Mouse (Mus musculus): Measurements from ENCODE around the gene Car10. TPM values are rescaled to one million over a fixed set of nuclear protein-coding genes. Genes with fewer than 3 reads are reported as not detected.

Gene Car10
- polyA plus RNA-seq, 1 experiment from 2014 or later, result 0.12 TPM

DNA sequence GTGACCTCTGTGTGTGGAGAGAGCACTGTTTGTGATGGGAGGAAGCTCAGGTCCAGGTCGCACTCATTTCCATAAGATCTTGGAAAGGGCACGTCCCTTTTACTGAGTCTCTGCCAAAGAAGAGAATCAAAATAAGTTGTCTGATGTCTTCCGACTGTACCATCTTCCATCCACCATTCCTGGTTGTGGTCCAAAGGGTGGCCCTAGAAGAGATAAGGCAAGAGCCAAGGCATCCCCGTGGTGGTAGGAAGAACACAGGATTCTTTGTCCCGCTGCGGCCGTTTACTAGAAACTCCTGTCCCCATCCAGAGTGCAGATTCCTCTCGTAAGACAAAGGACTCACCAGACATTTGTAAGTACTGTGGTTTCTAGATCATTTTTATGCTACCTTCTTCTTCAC, 346.9 kb downstream of the Car10 start:
- ATAC-seq (ENCODE audit: low FRiP score, low TSS enrichment), result no peak
- Histone ChIP-seq H3K4me2 (replicated peaks; ENCODE audit: low read depth, low read length) (no peak overlapping the region), H3K9me3 (ENCODE audit: control insufficient read depth, low read length) (no peaks in the 10 kb centered on the region), H3K9ac (ENCODE audit: low read depth, low read length) (no peak overlapping the region), H3K27ac (ENCODE audit: low read depth, low read length) (no peak overlapping the region), H3K36me3 (ENCODE audit: control insufficient read depth, insufficient read depth, low read length) (no peaks in the 10 kb centered on the region), H3K4me1 (ENCODE audit: control insufficient read depth, insufficient read depth, low read length) (no peaks in the 10 kb centered on the region), H3K27me3 (ENCODE audit: control insufficient read depth, insufficient read depth, low read length) (no peaks in the 10 kb centered on the region), H3K4me3 (ENCODE audit: low read length) (no peak overlapping the region)
- WGBS, result 87% methylated on average over 8 of the region's 8 CpGs

- WGBS, result 74% methylated on average over 3 of the region's 3 CpGs
Measured at GRCm38 (mm10) chr11:93447566-93447965, 349.7 kb downstream of the Car10 start.

GRCm38 (mm10) chr11:93448290-93449256, 350.7 kb downstream of the Car10 start:
- H3K36me3 ChIP-seq (ENCODE audit: control insufficient read depth, insufficient read depth, low read length), result no peaks in the 10 kb centered on the region
- H3K4me2 ChIP-seq (replicated peaks; ENCODE audit: low read depth, low read length), result no peak overlapping the region
- H3K9me3 ChIP-seq (ENCODE audit: control insufficient read depth, low read length), result no peaks in the 10 kb centered on the region
- no peaks in the 10 kb centered on the region for H3K27me3 ChIP-seq (ENCODE audit: control insufficient read depth, insufficient read depth, low read length)
- peaks cover 3% of the 10 kb centered on the region; the same call in 1 of the 2 replicates for H3K4me1 ChIP-seq (ENCODE audit: control insufficient read depth, insufficient read depth, low read length)
- no peak overlapping the region for H3K4me3 ChIP-seq (ENCODE audit: low read length)
- H3K27ac ChIP-seq (ENCODE audit: low read depth, low read length), result no peak overlapping the region
- ATAC-seq (ENCODE audit: low FRiP score, low TSS enrichment), result no peak
- H3K9ac ChIP-seq (ENCODE audit: low read depth, low read length), result no peak overlapping the region
- 88% methylated on average over 12 of the region's 12 CpGs for WGBS

More at GRCm38 (mm10) chr11:93447566-93447965, 349.7 kb downstream of the Car10 start:
- Histone ChIP-seq H3K9ac (ENCODE audit: low read depth, low read length) (no peak overlapping the region), H3K4me3 (ENCODE audit: low read length) (no peak overlapping the region), H3K27me3 (ENCODE audit: control insufficient read depth, insufficient read depth, low read length) (no peaks in the 10 kb centered on the region), H3K9me3 (ENCODE audit: control insufficient read depth, low read length) (no peaks in the 10 kb centered on the region), H3K27ac (ENCODE audit: low read depth, low read length) (no peak overlapping the region), H3K36me3 (ENCODE audit: control insufficient read depth, insufficient read depth, low read length) (no peaks in the 10 kb centered on the region), H3K4me2 (replicated peaks; ENCODE audit: low read depth, low read length) (no peak overlapping the region), H3K4me1 (ENCODE audit: control insufficient read depth, insufficient read depth, low read length) (peaks cover 3% of the 10 kb centered on the region; the same call in 1 of the 2 replicates)
- ATAC-seq (ENCODE audit: low FRiP score, low TSS enrichment), result no peak

DNA sequence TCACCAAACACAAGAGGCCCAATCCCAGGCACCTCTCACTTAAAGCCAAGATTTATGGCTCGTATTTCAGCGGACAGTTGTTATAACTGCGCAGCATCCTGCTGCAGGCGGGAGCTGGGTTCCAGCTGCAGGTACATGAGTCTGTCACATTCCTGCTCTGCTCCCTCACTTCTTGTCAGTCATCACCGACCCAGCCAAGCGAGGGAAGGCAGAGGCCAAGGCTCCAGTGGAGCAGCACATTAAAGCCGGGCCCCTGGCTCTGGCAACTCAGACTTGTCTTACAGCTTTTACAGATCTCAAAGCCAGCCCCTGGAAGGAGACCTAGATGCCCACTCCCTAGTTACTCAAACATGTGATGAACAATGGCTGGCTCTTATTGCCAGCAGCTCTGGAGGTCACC, 352.7 kb downstream of the Car10 start:
- Histone ChIP-seq H3K9me3 (ENCODE audit: control insufficient read depth, low read length) (no peaks in the 10 kb centered on the region), H3K4me1 (ENCODE audit: control insufficient read depth, insufficient read depth, low read length) (peaks cover 3% of the 10 kb centered on the region; the same call in 1 of the 2 replicates), H3K27me3 (ENCODE audit: control insufficient read depth, insufficient read depth, low read length) (no peaks in the 10 kb centered on the region), H3K9ac (ENCODE audit: low read depth, low read length) (no peak overlapping the region), H3K4me3 (ENCODE audit: low read length) (no peak overlapping the region), H3K4me2 (replicated peaks; ENCODE audit: low read depth, low read length) (no peak overlapping the region), H3K36me3 (ENCODE audit: control insufficient read depth, insufficient read depth, low read length) (no peaks in the 10 kb centered on the region), H3K27ac (ENCODE audit: low read depth, low read length) (no peak overlapping the region)
- WGBS, result 37% methylated on average over 7 of the region's 7 CpGs
- ATAC-seq (ENCODE audit: low FRiP score, low TSS enrichment), result peak; percentile 85

DNA sequence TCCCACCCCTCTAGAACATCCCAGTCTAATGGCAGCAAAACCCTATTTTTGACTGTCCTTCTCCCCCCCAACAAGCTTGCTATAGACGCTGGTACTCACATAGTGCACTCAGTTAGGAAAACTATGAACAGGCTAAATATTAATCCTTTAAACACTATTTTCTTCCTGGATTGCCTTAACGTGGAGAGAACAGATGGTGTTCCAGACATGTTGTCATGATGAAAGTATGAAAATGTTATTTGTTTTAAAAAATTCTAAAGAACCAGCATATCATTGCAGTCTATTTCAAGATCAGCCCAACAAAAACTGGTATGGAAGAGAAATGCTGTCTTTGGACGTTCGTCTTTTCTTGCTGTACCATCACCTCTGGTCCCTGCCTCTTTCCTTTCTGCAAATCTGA, 368.4 kb downstream of the Car10 start:
- 90% methylated on average over 4 of the region's 4 CpGs for WGBS
- Histone ChIP-seq H3K9ac (ENCODE audit: low read depth, low read length) (no peak overlapping the region), H3K27ac (ENCODE audit: low read depth, low read length) (no peak overlapping the region), H3K4me2 (replicated peaks; ENCODE audit: low read depth, low read length) (no peak overlapping the region), H3K36me3 (ENCODE audit: control insufficient read depth, insufficient read depth, low read length) (no peaks in the 10 kb centered on the region), H3K4me1 (ENCODE audit: control insufficient read depth, insufficient read depth, low read length) (no peaks in the 10 kb centered on the region), H3K9me3 (ENCODE audit: control insufficient read depth, low read length) (no peaks in the 10 kb centered on the region), H3K27me3 (ENCODE audit: control insufficient read depth, insufficient read depth, low read length) (no peaks in the 10 kb centered on the region), H3K4me3 (ENCODE audit: low read length) (no peak overlapping the region)
- ATAC-seq (ENCODE audit: low FRiP score, low TSS enrichment), result no peak

DNA sequence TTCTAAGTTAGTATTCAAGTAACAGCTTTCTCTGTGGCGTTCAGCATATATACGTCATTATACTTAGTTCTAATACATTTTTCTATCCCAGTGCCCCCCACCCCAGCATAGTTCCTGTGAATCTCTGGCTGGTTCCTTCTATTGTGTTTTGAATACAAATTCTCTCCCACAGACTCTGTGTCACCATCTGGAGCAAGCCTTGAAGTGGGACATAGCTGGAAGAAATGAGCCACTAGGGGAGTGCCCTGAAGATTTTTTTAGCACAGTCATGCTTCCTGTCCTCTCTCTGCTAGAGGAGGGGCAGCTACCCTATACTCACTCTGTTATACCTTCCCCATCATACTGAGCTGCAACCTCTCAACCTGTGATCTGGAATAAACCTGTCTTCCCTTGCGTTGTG, 369.9 kb downstream of the Car10 start:
- H3K9ac ChIP-seq (ENCODE audit: low read depth, low read length), result no peak overlapping the region
- no peak overlapping the region for H3K4me2 ChIP-seq (replicated peaks; ENCODE audit: low read depth, low read length)
- no peaks in the 10 kb centered on the region for H3K9me3 ChIP-seq (ENCODE audit: control insufficient read depth, low read length)
- ATAC-seq (ENCODE audit: low FRiP score, low TSS enrichment), result no peak
- 76% methylated on average over 3 of the region's 3 CpGs for WGBS
- no peaks in the 10 kb centered on the region for H3K36me3 ChIP-seq (ENCODE audit: control insufficient read depth, insufficient read depth, low read length)
- H3K27ac ChIP-seq (ENCODE audit: low read depth, low read length), result no peak overlapping the region
- H3K4me1 ChIP-seq (ENCODE audit: control insufficient read depth, insufficient read depth, low read length), result no peaks in the 10 kb centered on the region
- no peaks in the 10 kb centered on the region for H3K27me3 ChIP-seq (ENCODE audit: control insufficient read depth, insufficient read depth, low read length)
- H3K4me3 ChIP-seq (ENCODE audit: low read length), result no peak overlapping the region

DNA sequence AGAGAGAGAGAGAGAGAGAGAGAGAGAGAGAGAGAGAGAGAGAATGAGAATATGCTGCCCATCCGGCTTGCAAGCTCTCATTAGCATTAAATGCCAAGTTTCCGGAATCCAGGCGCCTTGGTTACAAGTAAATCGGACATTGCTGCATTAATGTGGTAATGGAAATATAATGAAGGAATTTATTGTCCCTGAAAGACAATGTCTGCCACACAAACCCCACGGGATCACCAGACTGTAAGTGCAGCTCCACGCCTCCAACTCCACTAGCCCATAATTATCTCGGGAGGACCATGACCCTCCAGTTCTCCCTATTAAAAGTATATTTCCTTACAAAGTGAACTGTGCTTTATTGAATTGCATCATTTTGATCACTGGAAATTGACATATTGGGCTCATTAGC, 372.9 kb downstream of the Car10 start:
- ATAC-seq (ENCODE audit: low FRiP score, low TSS enrichment), result no peak
- Histone ChIP-seq H3K9ac (ENCODE audit: low read depth, low read length) (no peak overlapping the region), H3K4me1 (ENCODE audit: control insufficient read depth, insufficient read depth, low read length) (no peaks in the 10 kb centered on the region), H3K27ac (ENCODE audit: low read depth, low read length) (no peak overlapping the region), H3K4me3 (ENCODE audit: low read length) (no peak overlapping the region), H3K9me3 (ENCODE audit: control insufficient read depth, low read length) (no peaks in the 10 kb centered on the region), H3K36me3 (ENCODE audit: control insufficient read depth, insufficient read depth, low read length) (no peaks in the 10 kb centered on the region), H3K27me3 (ENCODE audit: control insufficient read depth, insufficient read depth, low read length) (no peaks in the 10 kb centered on the region), H3K4me2 (replicated peaks; ENCODE audit: low read depth, low read length) (no peak overlapping the region)
- WGBS, result 83% methylated on average over 7 of the region's 7 CpGs

GRCm38 (mm10) chr11:93471573-93472179, 373.8 kb downstream of the Car10 start:
- ATAC-seq (ENCODE audit: low FRiP score, low TSS enrichment), result peak; percentile 64; the same call in 1 of the 2 replicates
- no peaks in the 10 kb centered on the region for H3K9me3 ChIP-seq (ENCODE audit: control insufficient read depth, low read length)
- H3K27ac ChIP-seq (ENCODE audit: low read depth, low read length), result no peak overlapping the region
- no peaks in the 10 kb centered on the region for H3K4me1 ChIP-seq (ENCODE audit: control insufficient read depth, insufficient read depth, low read length)
- H3K36me3 ChIP-seq (ENCODE audit: control insufficient read depth, insufficient read depth, low read length), result no peaks in the 10 kb centered on the region
- 51% methylated on average over 10 of the region's 10 CpGs for WGBS
- no peak overlapping the region for H3K4me3 ChIP-seq (ENCODE audit: low read length)
- no peaks in the 10 kb centered on the region for H3K27me3 ChIP-seq (ENCODE audit: control insufficient read depth, insufficient read depth, low read length)
- H3K9ac ChIP-seq (ENCODE audit: low read depth, low read length), result no peak overlapping the region
- H3K4me2 ChIP-seq (replicated peaks; ENCODE audit: low read depth, low read length), result no peak overlapping the region

GRCm38 (mm10) chr11:93484661-93485060, 386.8 kb downstream of the Car10 start:
- WGBS, result 76% methylated on average over 4 of the region's 4 CpGs

More at GRCm38 (mm10) chr11:93484661-93485060, 386.8 kb downstream of the Car10 start:
- Histone ChIP-seq H3K4me1 (ENCODE audit: control insufficient read depth, insufficient read depth, low read length) (no peaks in the 10 kb centered on the region), H3K27ac (ENCODE audit: low read depth, low read length) (no peak overlapping the region), H3K4me3 (ENCODE audit: low read length) (no peak overlapping the region), H3K27me3 (ENCODE audit: control insufficient read depth, insufficient read depth, low read length) (no peaks in the 10 kb centered on the region), H3K9ac (ENCODE audit: low read depth, low read length) (no peak overlapping the region), H3K4me2 (replicated peaks; ENCODE audit: low read depth, low read length) (no peak overlapping the region), H3K36me3 (ENCODE audit: control insufficient read depth, insufficient read depth, low read length) (no peaks in the 10 kb centered on the region), H3K9me3 (ENCODE audit: control insufficient read depth, low read length) (no peaks in the 10 kb centered on the region)
- no peak for ATAC-seq (ENCODE audit: low FRiP score, low TSS enrichment)
